Mouse (Mus musculus) adipocyte (in vitro differentiated cells): Measurements from ENCODE around the gene Satb1.

Experiments used
- DNase-seq: peaks from one replicate; pipeline ENCODE4 v3.0.0-alpha.2; 2016; ENCODE audit warnings: low spot score

Gene Satb1

GRCm38 (mm10) chr17:51832900-51833577 lies at the start of gene Satb1:
Gene Satb1, minus strand, starts transcription at chr17:51833290.
- DNase-seq = no peak

GRCm38 (mm10) chr17:51882566-51882965 lies 49.5 kb upstream of the Satb1 start:
- no peak for DNase-seq

GRCm38 (mm10) chr17:51880895-51881622 lies 48.0 kb upstream of the Satb1 start:
- DNase-seq = no peak

GRCm38 (mm10) chr17:51880221-51880620 lies 47.1 kb upstream of the Satb1 start:
- no peak for DNase-seq

GRCm38 (mm10) chr17:51879736-51880135 lies 46.6 kb upstream of the Satb1 start:
- DNase-seq = no peak

GRCm38 (mm10) chr17:51879171-51879570 lies 46.1 kb upstream of the Satb1 start:
- no peak for DNase-seq

GRCm38 (mm10) chr17:51876471-51876870 lies 43.4 kb upstream of the Satb1 start:
- DNase-seq = no peak

GRCm38 (mm10) chr17:51857616-51858015 lies 24.5 kb upstream of the Satb1 start:
- no peak for DNase-seq

- no peak for DNase-seq
Observed at GRCm38 (mm10) chr17:51856332-51856731, 23.2 kb upstream of the Satb1 start.

- no peak for DNase-seq
Observed at GRCm38 (mm10) chr17:51855261-51855660, 22.2 kb upstream of the Satb1 start.

GRCm38 (mm10) chr17:51853952-51854351 lies 20.9 kb upstream of the Satb1 start:
- DNase-seq = no peak

- no peak for DNase-seq
Observed at GRCm38 (mm10) chr17:51840596-51840995, 7.5 kb upstream of the Satb1 start.

GRCm38 (mm10) chr17:51839484-51839883 lies 6.4 kb upstream of the Satb1 start:
- DNase-seq = no peak

GRCm38 (mm10) chr17:51836901-51837300 lies 3.8 kb upstream of the Satb1 start:
- DNase-seq = no peak

- DNase-seq = no peak
Observed at GRCm38 (mm10) chr17:51836243-51836642, 3.2 kb upstream of the Satb1 start.

GRCm38 (mm10) chr17:51833578-51834361 lies 680 bp upstream of the Satb1 start:
- no peak for DNase-seq

- DNase-seq = no peak
Observed at GRCm38 (mm10) chr17:51832421-51832875, 642 bp downstream of the Satb1 start.

- DNase-seq = no peak
Observed at GRCm38 (mm10) chr17:51831702-51832420, 1.2 kb downstream of the Satb1 start.

GRCm38 (mm10) chr17:51831121-51831701 lies 1.9 kb downstream of the Satb1 start:
- DNase-seq = no peak

- DNase-seq = no peak
Observed at GRCm38 (mm10) chr17:51829436-51829835, 3.7 kb downstream of the Satb1 start.

- DNase-seq = no peak
Observed at GRCm38 (mm10) chr17:51827922-51828410, 5.1 kb downstream of the Satb1 start.
